Mouse (Mus musculus) kidney, postnatal 4 days (tissue): ENCODE data around the gene Nap1l3.
A peak's percentile ranks its signal among the peaks of the same experiment; 100 is the strongest.

Experiments used
- DNase-seq, 2 experiments: peaks; one replicate each; pipeline ENCODE4 v3.0.0; 2021; ENCODE audit warnings: mixed read lengths in 2 of 2

Nap1l3 gene

DNA sequence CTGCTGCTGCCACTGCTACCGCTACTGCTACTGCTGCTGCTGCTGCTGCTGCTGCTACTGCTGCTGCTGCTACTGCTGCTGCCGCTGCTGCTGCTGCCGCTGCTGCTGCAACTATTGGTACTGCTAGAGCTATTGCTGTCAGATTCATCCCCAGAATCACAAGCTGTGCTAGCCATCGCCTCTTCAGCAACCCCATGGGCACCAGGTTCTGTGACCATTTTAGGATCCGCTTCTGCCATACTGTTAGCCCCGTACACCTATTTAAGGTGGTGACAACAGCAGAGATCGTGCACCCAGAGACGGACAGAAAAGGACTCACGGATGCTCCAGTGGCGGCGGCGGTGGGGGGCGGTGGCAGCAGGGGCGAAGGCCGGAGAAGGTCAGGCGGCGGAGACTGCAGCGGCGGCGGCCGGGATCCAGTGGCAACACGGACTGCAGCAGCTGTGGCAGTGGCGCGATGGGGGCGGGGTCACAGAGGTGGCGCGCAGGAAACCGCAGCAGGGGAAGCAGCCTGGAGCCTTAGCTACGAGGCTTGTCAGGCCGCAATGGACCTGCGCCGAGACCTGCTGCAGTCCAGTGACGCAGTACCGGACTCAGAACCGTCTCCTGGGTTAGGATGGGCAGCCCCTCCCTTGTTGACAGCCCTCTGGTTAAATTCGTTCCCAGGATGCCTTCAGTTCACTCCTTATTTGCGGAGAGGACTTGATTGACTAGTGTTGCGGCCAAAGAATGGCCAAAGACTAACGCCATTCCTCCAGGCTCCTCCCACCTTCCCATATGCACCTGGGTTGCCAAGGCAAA lies at the start of gene Nap1l3:
Nap1l3 (minus strand) TSS at position 621 of the 801 bp plus-strand sequence.
- DNase-seq, result peak; percentile 61 to 73

DNA sequence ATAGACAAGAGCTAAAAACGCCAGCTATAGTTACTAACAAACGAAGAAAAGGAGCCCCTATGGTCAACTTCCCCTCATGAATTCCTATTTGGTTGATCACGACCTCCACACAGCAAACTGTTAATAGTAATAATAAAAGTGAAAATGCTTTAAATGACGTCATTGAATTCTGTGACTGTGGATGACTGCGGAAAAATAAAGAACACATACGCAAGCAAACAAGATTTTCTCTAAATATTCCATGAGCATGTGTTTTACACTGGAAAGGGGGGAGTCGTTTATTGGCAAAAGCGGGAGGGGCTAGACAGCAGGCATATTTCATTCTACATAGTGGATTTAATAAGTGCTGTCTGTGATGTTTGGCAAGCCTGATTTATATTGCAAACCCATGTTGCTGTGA lies 451 bp upstream of the Nap1l3 start:
- DNase-seq, result no peak
